Mouse (Mus musculus): Measurements from ENCODE around the gene Sestd1. TPM values are rescaled to one million over a fixed set of nuclear protein-coding genes. Genes with fewer than 3 reads are reported as not detected.

Gene Sestd1
- polyA plus RNA-seq, 1 experiment from 2014 or later, result 36.2 TPM

DNA sequence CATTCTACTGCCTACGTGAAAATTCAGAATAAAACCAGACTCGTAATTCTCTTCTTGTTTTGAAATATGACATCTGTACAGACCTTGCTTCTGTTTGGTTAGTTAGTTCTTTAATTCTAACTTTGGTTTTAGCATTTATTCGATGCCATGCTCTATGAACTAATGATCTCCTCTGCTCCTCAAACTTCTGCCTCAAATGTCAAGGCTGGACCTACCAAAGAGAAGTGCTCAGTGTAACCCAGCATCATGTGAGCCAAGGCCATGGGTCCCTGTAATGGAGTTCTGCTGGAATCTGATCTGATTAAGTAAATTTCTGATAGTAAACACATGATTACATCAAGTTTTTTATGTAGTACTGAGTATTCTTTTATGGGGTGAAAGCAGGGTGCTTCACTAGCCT lies 88.6 kb downstream of the Sestd1 start:
- in situ Hi-C loops (cut with MboI; ENCODE audit: low pct_unique_long_range_greater_than_20kb), result no loop called here
- ATAC-seq, result no peak
- no peak for DNase-seq (ENCODE audit: low read depth, low spot score)
- no peak for TF ChIP-seq CTCF (IDR thresholded peaks at IDR 0.05)
- POLR2A ChIA-PET, result interaction anchor here (2.0 kb wide), 1 partner anchor 12 kb away, joined by 4 read pairs; no protein-coding TSS in a partner anchor
- CTCF ChIA-PET, result interaction anchor here (1.0 kb wide), 1 partner anchor 151 kb away, joined by 3 read pairs; no protein-coding TSS in a partner anchor
- H3K27me3 ChIP-seq, result no peaks in the 10 kb centered on the region

DNA sequence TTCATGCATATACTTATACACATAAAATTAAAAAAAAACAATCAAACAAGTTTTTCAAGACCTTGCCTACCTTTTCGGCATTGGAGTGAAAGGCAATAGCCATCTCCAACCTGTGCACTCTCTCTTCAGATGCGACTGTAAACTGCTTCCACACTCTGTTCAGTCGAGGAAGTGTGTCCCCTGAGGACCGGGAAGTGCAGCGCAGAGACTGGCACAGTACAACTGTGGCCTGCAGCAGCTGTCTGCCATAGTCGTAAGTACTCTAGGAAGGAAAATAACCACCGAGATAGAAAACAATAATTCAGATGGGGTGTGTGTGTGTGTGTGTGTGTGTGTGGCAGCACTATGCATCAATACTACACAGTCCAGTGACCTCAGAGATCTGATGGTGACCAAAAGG lies 89.5 kb downstream of the Sestd1 start:
- H3K27me3 ChIP-seq, result no peaks in the 10 kb centered on the region
- POLR2A ChIA-PET, result no interaction called here
- ATAC-seq (no peak), DNase-seq (ENCODE audit: low read depth, low spot score) (no peak)
- in situ Hi-C loops (cut with MboI; ENCODE audit: low pct_unique_long_range_greater_than_20kb), result no loop called here
- CTCF ChIA-PET, result interaction anchor here (1.6 kb wide), 1 partner anchor 9 kb away, joined by 4 read pairs; no protein-coding TSS in a partner anchor
- TF ChIP-seq CTCF (IDR thresholded peaks at IDR 0.05), result no peak

DNA sequence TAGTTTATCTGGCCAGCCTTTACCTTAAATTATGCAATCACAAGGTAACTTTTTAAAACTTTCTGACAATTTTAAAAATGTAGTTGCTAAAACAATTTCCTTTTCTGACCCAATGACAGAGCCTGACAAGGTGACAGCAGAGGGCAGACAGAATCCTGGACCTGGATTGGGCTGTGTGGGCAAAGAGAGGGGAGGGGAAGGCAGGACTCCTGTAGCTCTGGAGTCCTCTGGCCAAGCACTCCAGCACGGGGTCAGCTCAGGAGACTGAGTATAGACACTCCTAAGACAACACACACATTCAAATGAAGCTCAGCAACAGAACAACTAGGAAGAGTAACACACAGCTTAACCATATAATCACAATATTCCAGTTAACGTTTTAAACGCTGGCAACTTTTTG lies 90.1 kb downstream of the Sestd1 start:
- ATAC-seq (no peak), DNase-seq (ENCODE audit: low read depth, low spot score) (no peak)
- ChIA-PET POLR2A (no interaction called here), CTCF (interaction anchor here (1.6 kb wide), 1 partner anchor 9 kb away, joined by 4 read pairs; no protein-coding TSS in a partner anchor)
- no peak for TF ChIP-seq CTCF (IDR thresholded peaks at IDR 0.05)
- in situ Hi-C loops (cut with MboI; ENCODE audit: low pct_unique_long_range_greater_than_20kb), result no loop called here
- no peaks in the 10 kb centered on the region for H3K27me3 ChIP-seq

DNA sequence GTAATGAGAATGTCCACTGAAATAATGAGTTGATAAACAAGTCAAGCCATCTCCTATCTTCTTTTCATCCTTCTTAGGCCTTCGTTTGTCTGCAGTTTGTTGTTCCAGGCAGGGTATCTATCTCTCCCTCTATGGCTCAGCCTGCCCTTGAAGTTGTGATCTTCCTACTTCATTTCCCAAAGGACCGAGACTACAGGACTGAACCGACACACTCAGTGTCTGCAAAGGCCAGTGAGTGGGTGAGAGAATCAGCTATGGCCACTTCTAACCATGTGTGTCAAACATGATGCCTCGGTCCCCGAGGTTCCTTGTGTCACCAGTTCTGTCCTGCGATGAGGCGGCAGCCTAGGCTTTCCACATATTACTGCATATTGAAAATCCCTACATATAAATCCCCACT lies 90.7 kb downstream of the Sestd1 start:
- no peaks in the 10 kb centered on the region for H3K27me3 ChIP-seq
- CTCF ChIA-PET, result interaction anchor here (1.4 to 1.6 kb wide), 2 partner anchors 8 to 14 kb away, joined by 4 to 5 read pairs; no protein-coding TSS in a partner anchor

DNA sequence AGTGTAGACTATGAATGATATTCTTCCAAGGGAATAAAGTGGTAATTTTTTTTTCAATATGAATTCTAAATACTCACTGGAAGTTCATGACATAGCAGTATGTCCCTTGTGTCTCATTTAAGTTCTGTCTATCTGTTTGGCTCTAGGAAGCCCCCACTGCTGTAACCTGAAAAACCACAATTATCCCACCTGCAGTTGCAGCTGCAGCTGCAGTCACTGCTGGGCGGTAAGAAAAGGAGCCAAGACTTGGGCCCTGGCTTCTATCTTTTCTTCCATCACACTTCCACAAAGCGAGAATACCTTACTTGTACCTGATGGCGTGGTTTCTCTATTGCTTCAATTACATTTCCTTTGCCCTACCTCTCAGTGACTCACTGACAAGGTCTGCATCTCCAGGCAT lies 92.9 kb downstream of the Sestd1 start:
- in situ Hi-C loops (cut with MboI; ENCODE audit: low pct_unique_long_range_greater_than_20kb), result no loop called here
- CTCF ChIA-PET, result no interaction called here
- DNase-seq (ENCODE audit: low read depth, low spot score) (no peak), ATAC-seq (no peak)
- no peaks in the 10 kb centered on the region for H3K27me3 ChIP-seq
- POLR2A ChIA-PET, result no interaction called here
- TF ChIP-seq CTCF (IDR thresholded peaks at IDR 0.05), result no peak

More for the DNA sequence above, 90.7 kb downstream of the Sestd1 start:
- ATAC-seq, result no peak
- TF ChIP-seq CTCF (IDR thresholded peaks at IDR 0.05), result no peak
- in situ Hi-C loops (cut with MboI; ENCODE audit: low pct_unique_long_range_greater_than_20kb), result no loop called here
- POLR2A ChIA-PET, result no interaction called here
- no peak for DNase-seq (ENCODE audit: low read depth, low spot score)

DNA sequence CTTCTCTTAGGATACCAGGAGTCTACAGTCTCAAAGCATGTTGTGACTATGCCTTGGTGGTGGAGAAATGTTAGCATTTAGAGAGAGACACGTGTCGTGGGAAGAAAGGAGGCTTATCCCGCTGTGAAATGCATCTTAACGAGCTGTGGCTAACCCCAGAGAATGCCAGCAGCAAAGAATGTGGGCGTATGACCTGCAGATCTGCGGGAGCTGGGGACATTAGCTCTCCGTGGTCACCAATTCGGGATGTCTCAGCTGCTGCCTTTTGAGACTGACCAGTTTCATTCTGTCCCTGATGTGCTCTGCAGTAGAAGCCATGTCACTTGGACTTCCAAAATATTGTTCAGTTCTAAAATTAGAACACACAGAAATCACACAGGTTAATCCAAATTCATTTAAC lies 93.5 kb downstream of the Sestd1 start:
- DNase-seq (ENCODE audit: low read depth, low spot score) (no peak), ATAC-seq (no peak)
- no peak for TF ChIP-seq CTCF (IDR thresholded peaks at IDR 0.05)
- ChIA-PET POLR2A (no interaction called here), CTCF (no interaction called here)
- H3K27me3 ChIP-seq, result no peaks in the 10 kb centered on the region
- in situ Hi-C loops (cut with MboI; ENCODE audit: low pct_unique_long_range_greater_than_20kb), result no loop called here

DNA sequence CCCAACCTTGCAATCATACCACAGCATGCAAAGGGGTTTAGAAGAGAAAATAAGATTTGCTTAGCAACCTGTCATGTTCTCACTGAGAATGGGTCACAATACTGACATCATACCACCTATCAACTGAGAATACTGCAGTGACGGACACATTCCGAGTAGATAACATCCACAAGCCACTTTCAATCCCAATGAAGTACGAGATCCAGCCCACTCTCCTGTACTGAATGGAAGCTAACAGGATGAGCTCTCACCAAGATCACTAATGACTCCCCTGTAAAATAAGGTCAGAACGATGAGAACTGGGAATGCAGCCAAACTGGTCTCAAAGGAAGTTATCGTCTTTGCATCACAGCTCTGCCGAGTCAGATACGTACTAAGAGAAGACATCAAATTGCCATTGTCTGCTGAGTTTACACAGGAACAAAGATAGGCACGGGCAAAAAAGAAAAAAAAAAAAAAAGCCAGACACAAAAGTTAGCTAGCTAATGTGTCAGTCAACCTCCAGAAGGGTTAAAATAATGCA lies 96.3 kb downstream of the Sestd1 start:
- CTCF ChIA-PET, result no interaction called here
- DNase-seq (ENCODE audit: low read depth, low spot score), result no peak
- no peak for ATAC-seq

DNA sequence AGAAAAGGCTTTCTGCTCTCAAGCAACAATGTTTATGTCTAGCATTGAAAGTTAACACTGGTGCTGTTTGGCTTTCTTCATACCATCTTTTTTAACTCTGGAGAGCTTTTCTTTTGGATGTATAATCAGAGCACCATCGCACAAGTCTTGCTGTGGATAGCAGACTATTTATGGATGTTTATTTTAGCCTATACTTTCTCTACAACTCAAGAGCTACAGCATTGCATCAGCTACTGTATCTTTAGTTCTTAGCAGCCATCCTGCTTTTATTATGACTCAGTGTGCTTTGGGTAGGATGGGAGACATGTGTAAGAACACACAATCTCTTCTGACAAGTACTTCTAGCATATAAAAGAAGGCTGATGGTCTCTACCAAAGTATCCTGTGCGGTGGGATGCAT lies 96.7 kb downstream of the Sestd1 start:
- in situ Hi-C loops (cut with MboI; ENCODE audit: low pct_unique_long_range_greater_than_20kb), result no loop called here
- ChIA-PET CTCF (no interaction called here), POLR2A (no interaction called here)
- H3K27me3 ChIP-seq, result no peaks in the 10 kb centered on the region
- DNase-seq (ENCODE audit: low read depth, low spot score), result no peak
- ATAC-seq, result no peak
- TF ChIP-seq CTCF (IDR thresholded peaks at IDR 0.05), result no peak

More for the DNA sequence above, 96.3 kb downstream of the Sestd1 start:
- no peak for TF ChIP-seq CTCF (IDR thresholded peaks at IDR 0.05)
- POLR2A ChIA-PET, result no interaction called here
- in situ Hi-C loops (cut with MboI; ENCODE audit: low pct_unique_long_range_greater_than_20kb), result no loop called here
- H3K27me3 ChIP-seq, result no peaks in the 10 kb centered on the region

DNA sequence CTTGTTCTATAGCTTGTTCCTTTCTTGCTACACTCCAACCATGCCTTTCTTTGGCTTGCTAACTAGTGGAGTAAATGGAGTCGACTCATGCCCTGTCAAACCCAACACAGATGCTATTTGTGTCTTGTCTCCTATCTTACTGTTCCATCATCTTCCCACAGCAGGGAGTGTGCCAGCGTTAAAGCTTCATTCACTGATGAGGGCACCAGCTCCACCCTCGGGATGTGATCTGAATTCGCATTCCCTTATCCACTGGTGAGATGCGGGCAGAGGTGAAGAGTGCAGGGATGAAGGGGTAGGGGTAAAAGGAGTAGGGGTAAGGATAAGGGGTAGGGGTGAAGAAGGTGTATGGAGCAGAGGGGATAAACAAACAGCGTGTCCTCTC lies 97.4 kb downstream of the Sestd1 start:
- H3K27me3 ChIP-seq, result no peaks in the 10 kb centered on the region
- ChIA-PET CTCF (no interaction called here), POLR2A (no interaction called here)
- TF ChIP-seq CTCF (IDR thresholded peaks at IDR 0.05), result no peak
- in situ Hi-C loops (cut with MboI; ENCODE audit: low pct_unique_long_range_greater_than_20kb), result no loop called here
- no peak for DNase-seq (ENCODE audit: low read depth, low spot score)
- no peak for ATAC-seq

DNA sequence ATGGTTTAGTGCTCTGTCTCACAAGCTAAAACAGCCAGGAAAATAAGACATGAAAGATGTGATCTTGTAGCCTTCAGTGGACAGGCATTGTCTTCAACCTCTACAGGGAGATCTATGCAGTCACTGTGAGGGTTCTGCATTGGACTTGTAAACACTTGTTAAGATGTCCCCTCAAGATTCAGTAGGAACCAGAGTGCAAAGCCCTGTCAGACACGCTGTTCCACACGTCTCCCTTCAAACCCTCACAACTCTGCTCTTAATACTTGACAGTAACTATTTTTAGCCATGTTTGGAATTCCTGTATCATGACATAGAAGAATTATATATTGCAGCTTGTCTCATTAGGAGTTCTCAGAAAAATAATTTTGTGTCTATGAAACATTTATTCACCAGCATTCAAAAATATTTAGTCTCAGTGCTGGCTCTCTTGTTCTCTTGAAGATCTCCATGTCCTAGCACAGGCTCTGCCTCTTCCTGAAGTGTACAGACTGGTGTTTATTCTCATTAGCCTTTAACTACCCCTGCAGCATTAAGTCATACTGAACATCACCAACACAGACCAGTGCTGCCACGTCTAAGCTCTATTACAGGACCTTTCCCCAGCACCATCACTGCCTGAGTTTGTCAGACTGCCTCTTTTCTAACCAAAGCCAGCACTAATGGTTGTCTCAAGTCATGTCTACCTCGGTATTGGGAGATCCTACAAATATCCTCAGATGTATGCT lies 98.0 kb downstream of the Sestd1 start:
- TF ChIP-seq CTCF (IDR thresholded peaks at IDR 0.05), result no peak
- CTCF ChIA-PET, result interaction anchor here (1.4 to 1.6 kb wide), 2 partner anchors 8 to 48 kb away, joined by 3 to 4 read pairs; no protein-coding TSS in a partner anchor
- no peak for DNase-seq (ENCODE audit: low read depth, low spot score)
- H3K27me3 ChIP-seq, result no peaks in the 10 kb centered on the region
- in situ Hi-C loops (cut with MboI; ENCODE audit: low pct_unique_long_range_greater_than_20kb), result no loop called here
- no peak for ATAC-seq
- POLR2A ChIA-PET, result no interaction called here

DNA sequence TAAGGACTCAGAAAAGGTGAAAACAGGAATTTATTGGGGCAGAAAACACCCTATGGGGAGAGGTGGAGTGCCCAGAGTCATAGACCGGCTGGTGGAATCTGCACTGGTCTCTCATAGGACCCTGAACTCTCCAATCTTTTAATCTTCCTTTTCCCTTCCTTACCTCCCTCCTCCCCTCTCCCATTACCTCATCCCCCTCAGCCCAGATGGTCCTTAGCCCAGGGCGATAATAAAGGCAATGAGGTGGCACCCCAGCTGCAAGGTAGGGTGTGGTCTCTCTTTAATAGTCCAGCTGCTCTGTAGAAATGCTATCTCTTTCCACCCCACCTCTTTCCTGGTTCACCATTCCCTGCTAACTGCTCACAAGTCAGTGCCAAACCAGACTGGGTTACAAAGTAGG lies 102.9 kb downstream of the Sestd1 start:
- no peak for DNase-seq (ENCODE audit: low read depth, low spot score)
- in situ Hi-C loops (cut with MboI; ENCODE audit: low pct_unique_long_range_greater_than_20kb), result no loop called here
- ChIA-PET POLR2A (no interaction called here), CTCF (no interaction called here)
- H3K27me3 ChIP-seq, result no peaks in the 10 kb centered on the region
- no peak for TF ChIP-seq CTCF (IDR thresholded peaks at IDR 0.05)
- no peak for ATAC-seq

All from Patski (cell line).